Mouse (Mus musculus): ENCODE data around the gene Rnf144b. TPM values are rescaled to one million over a fixed set of nuclear protein-coding genes. Genes with fewer than 3 reads are reported as not detected.

The Rnf144b gene
- polyA plus RNA-seq, 1 experiment from 2014 or later = 1.5 TPM

DNA sequence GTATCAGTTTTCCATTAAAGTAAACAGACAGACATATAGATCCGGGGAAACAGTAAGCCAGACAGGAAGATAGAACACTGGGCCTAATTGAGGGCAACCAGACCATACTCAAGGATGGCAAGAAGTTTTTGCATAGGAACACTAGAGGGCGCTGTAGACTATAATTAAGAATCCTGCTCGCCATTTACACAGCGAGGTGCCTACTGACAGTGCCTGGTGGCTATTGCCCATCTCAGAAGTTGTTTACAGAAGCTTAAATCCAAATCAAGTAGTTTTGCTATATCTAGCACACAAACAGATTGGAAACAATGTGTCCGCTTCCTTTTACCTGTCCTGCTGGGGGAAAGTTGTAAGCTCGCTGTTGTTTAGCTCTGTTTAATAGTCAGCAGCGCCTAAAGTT, 29.9 kb downstream of the Rnf144b start:
- Histone ChIP-seq H3K4me3 (ENCODE audit: low read depth, low read length) (no peak overlapping the region), H3K4me1 (ENCODE audit: control insufficient read depth, insufficient read depth, low read length) (no peaks in the 10 kb centered on the region), H3K4me2 (replicated peaks; ENCODE audit: low read depth, low read length) (no peak overlapping the region), H3K9ac (replicated peaks; ENCODE audit: low read depth, low read length) (no peak overlapping the region), H3K27ac (ENCODE audit: low read length) (no peak overlapping the region), H3K36me3 (ENCODE audit: control insufficient read depth, insufficient read depth, low read length) (no peaks in the 10 kb centered on the region), H3K9me3 (ENCODE audit: control insufficient read depth, low read depth, low read length) (no peaks in the 10 kb centered on the region), H3K27me3 (ENCODE audit: control insufficient read depth, insufficient read depth, low read length) (no peaks in the 10 kb centered on the region)
- WGBS = 37% methylated on average over 7 of the region's 7 CpGs
- ATAC-seq (ENCODE audit: insufficient number of reproducible peaks, insufficient read depth, low FRiP score, low read depth) = no peak

DNA sequence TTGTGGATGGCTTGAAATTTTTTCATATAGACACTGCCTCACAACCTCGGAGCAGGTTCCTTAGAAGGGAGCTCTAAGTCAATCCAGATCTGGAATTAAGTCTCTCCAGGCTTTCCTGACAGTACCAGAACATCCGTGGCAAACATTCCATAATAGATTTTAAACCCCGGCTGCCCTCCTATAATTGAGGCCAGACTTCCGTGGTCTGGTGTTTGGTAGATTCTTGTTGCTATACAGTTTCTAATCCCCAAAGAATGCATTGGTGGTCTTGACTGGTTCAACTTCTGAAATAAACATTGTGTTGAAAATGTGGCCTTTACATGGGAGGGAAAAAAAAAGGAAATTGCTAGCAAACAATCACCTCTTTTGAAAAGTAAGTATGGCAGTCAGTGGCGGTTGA, 30.8 kb downstream of the Rnf144b start:
- Histone ChIP-seq H3K9ac (replicated peaks; ENCODE audit: low read depth, low read length) (no peak overlapping the region), H3K4me3 (ENCODE audit: low read depth, low read length) (no peak overlapping the region), H3K4me2 (replicated peaks; ENCODE audit: low read depth, low read length) (no peak overlapping the region), H3K27ac (ENCODE audit: low read length) (no peak overlapping the region), H3K9me3 (ENCODE audit: control insufficient read depth, low read depth, low read length) (no peaks in the 10 kb centered on the region), H3K4me1 (ENCODE audit: control insufficient read depth, insufficient read depth, low read length) (no peaks in the 10 kb centered on the region), H3K27me3 (ENCODE audit: control insufficient read depth, insufficient read depth, low read length) (no peaks in the 10 kb centered on the region), H3K36me3 (ENCODE audit: control insufficient read depth, insufficient read depth, low read length) (no peaks in the 10 kb centered on the region)
- ATAC-seq (ENCODE audit: insufficient number of reproducible peaks, insufficient read depth, low FRiP score, low read depth) = no peak
- 71% methylated on average over 5 of the region's 5 CpGs for WGBS

DNA sequence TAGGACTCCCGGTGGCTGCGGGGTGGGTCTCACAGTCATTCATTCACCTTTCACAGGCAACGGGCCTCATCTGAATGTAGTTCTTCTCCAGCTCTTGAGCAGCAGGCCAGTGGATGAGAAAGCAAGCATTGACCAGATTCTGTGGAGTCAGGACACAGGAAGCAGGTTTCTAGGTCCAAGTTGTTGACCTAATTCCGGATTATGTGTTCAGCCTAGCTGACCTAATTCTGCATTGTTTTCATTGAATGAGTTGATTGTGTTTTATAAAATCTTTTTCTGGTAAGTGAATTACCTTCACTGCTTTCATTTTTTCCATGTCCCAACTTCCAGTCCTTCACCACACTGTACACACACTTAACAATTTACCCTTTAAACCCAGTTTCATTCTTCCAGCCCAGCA, 32.4 kb downstream of the Rnf144b start:
- no peak overlapping the region for H3K9ac ChIP-seq (replicated peaks; ENCODE audit: low read depth, low read length)
- no peak overlapping the region for H3K4me2 ChIP-seq (replicated peaks; ENCODE audit: low read depth, low read length)
- H3K36me3 ChIP-seq (ENCODE audit: control insufficient read depth, insufficient read depth, low read length) = no peaks in the 10 kb centered on the region
- WGBS = 66% methylated on average over 4 of the region's 4 CpGs
- H3K4me1 ChIP-seq (ENCODE audit: control insufficient read depth, insufficient read depth, low read length) = no peaks in the 10 kb centered on the region
- no peaks in the 10 kb centered on the region for H3K27me3 ChIP-seq (ENCODE audit: control insufficient read depth, insufficient read depth, low read length)
- no peak overlapping the region for H3K4me3 ChIP-seq (ENCODE audit: low read depth, low read length)
- no peak overlapping the region for H3K27ac ChIP-seq (ENCODE audit: low read length)
- no peak for ATAC-seq (ENCODE audit: insufficient number of reproducible peaks, insufficient read depth, low FRiP score, low read depth)
- no peaks in the 10 kb centered on the region for H3K9me3 ChIP-seq (ENCODE audit: control insufficient read depth, low read depth, low read length)

DNA sequence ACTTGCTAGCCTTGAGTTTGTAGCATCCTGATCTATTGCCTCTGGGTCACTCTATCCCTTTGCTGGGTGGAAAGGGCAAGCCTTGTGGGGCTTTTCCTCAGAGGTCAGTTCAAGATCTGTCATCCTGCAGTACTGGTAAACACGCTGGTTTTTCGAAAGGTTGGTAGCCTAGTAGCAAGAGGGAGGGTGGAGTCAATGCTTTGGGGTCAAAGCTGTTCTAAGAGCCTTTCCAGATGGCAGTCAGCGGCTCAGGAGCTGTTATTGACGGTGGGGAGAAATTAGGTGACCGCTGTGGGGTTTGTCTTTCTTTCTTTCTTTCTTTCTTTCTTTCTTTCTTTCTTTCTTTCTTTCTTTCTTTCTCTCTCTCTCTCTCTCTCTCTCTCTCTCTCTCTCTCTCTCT, 34.4 kb downstream of the Rnf144b start:
- H3K9me3 ChIP-seq (ENCODE audit: control insufficient read depth, low read depth, low read length) = no peaks in the 10 kb centered on the region
- no peak overlapping the region for H3K4me2 ChIP-seq (replicated peaks; ENCODE audit: low read depth, low read length)
- no peak overlapping the region for H3K9ac ChIP-seq (replicated peaks; ENCODE audit: low read depth, low read length)
- H3K4me3 ChIP-seq (ENCODE audit: low read depth, low read length) = no peak overlapping the region
- no peak overlapping the region for H3K27ac ChIP-seq (ENCODE audit: low read length)
- 30% methylated on average over 5 of the region's 5 CpGs for WGBS
- no peaks in the 10 kb centered on the region for H3K36me3 ChIP-seq (ENCODE audit: control insufficient read depth, insufficient read depth, low read length)
- no peaks in the 10 kb centered on the region for H3K27me3 ChIP-seq (ENCODE audit: control insufficient read depth, insufficient read depth, low read length)
- H3K4me1 ChIP-seq (ENCODE audit: control insufficient read depth, insufficient read depth, low read length) = no peaks in the 10 kb centered on the region
- ATAC-seq (ENCODE audit: insufficient number of reproducible peaks, insufficient read depth, low FRiP score, low read depth) = no peak

DNA sequence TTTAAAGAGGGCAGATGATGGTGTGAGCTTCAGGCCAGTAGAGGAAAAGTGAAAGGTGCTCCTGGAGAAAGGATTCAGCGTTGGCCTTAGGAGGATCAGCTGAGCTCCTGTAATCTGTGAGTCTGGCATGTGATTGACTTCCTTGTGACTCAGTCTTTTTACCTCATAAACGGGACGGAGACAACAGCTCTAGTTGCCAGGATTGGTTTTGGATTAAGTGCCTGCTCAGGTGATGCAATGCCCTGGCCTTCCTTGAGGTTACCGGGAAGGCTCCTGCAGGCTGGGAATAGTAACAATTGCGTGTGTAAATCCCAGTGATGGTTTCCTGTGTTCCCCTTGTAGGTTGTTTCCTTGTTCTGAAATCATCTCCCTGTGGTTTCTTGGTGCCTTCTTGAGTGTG, 39.5 kb downstream of the Rnf144b start:
- Histone ChIP-seq H3K4me2 (replicated peaks; ENCODE audit: low read depth, low read length) (no peak overlapping the region), H3K27me3 (ENCODE audit: control insufficient read depth, insufficient read depth, low read length) (no peaks in the 10 kb centered on the region), H3K4me1 (ENCODE audit: control insufficient read depth, insufficient read depth, low read length) (no peaks in the 10 kb centered on the region), H3K36me3 (ENCODE audit: control insufficient read depth, insufficient read depth, low read length) (no peaks in the 10 kb centered on the region), H3K9me3 (ENCODE audit: control insufficient read depth, low read depth, low read length) (no peaks in the 10 kb centered on the region), H3K9ac (replicated peaks; ENCODE audit: low read depth, low read length) (no peak overlapping the region), H3K4me3 (ENCODE audit: low read depth, low read length) (no peak overlapping the region), H3K27ac (ENCODE audit: low read length) (no peak overlapping the region)
- ATAC-seq (ENCODE audit: insufficient number of reproducible peaks, insufficient read depth, low FRiP score, low read depth) = no peak
- WGBS = 84% methylated on average over 5 of the region's 5 CpGs

DNA sequence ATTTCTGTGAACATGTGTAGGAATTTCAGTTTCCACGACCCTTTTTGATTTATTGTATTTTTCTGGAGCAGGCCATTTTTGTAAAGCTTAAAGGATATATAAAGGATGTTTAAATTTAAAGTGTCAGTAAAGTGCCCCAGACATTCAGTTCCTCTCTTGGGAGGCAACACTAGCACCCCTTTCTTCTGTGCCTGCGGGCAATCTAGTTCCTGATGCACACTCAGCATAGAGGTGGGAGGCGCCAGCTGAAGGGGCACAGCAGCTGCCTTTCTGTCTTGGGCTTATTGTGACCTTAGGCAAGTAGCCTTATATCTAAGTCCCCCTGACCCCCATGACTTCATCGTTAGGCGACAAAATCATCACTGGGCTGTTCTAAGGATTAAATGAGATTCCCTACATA, 42.3 kb downstream of the Rnf144b start:
- no peak overlapping the region for H3K4me3 ChIP-seq (ENCODE audit: low read depth, low read length)
- H3K4me1 ChIP-seq (ENCODE audit: control insufficient read depth, insufficient read depth, low read length) = no peaks in the 10 kb centered on the region
- no peaks in the 10 kb centered on the region for H3K9me3 ChIP-seq (ENCODE audit: control insufficient read depth, low read depth, low read length)
- no peak overlapping the region for H3K9ac ChIP-seq (replicated peaks; ENCODE audit: low read depth, low read length)
- no peaks in the 10 kb centered on the region for H3K36me3 ChIP-seq (ENCODE audit: control insufficient read depth, insufficient read depth, low read length)
- H3K4me2 ChIP-seq (replicated peaks; ENCODE audit: low read depth, low read length) = no peak overlapping the region
- ATAC-seq (ENCODE audit: insufficient number of reproducible peaks, insufficient read depth, low FRiP score, low read depth) = no peak
- H3K27me3 ChIP-seq (ENCODE audit: control insufficient read depth, insufficient read depth, low read length) = no peaks in the 10 kb centered on the region
- H3K27ac ChIP-seq (ENCODE audit: low read length) = no peak overlapping the region
- WGBS = 74% methylated on average over 5 of the region's 5 CpGs

DNA sequence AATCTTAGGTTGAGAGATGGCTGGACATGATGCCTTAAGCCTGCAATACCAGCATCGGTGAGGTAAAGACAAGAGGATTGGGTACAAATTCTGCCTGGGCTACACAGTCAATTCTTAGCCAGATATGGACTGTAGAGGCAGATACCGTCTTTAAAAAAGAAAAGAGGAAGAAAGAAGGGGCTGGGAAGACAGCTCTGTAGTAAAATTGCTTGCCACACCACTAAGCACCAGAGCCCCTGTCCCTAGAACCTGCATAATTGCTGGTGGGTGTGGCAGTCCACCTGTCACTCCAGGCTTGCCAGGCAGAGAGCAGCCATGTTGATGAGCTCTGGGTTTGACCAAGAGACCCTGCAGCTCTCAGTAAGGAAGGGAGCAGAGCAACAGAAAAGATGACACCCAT, 42.8 kb downstream of the Rnf144b start:
- Histone ChIP-seq H3K36me3 (ENCODE audit: control insufficient read depth, insufficient read depth, low read length) (no peaks in the 10 kb centered on the region), H3K4me1 (ENCODE audit: control insufficient read depth, insufficient read depth, low read length) (no peaks in the 10 kb centered on the region), H3K4me3 (ENCODE audit: low read depth, low read length) (no peak overlapping the region), H3K4me2 (replicated peaks; ENCODE audit: low read depth, low read length) (no peak overlapping the region), H3K27me3 (ENCODE audit: control insufficient read depth, insufficient read depth, low read length) (no peaks in the 10 kb centered on the region), H3K9me3 (ENCODE audit: control insufficient read depth, low read depth, low read length) (no peaks in the 10 kb centered on the region), H3K9ac (replicated peaks; ENCODE audit: low read depth, low read length) (no peak overlapping the region), H3K27ac (ENCODE audit: low read length) (no peak overlapping the region)
- WGBS = 95% methylated on average over 2 of the region's 2 CpGs
- ATAC-seq (ENCODE audit: insufficient number of reproducible peaks, insufficient read depth, low FRiP score, low read depth) = no peak

DNA sequence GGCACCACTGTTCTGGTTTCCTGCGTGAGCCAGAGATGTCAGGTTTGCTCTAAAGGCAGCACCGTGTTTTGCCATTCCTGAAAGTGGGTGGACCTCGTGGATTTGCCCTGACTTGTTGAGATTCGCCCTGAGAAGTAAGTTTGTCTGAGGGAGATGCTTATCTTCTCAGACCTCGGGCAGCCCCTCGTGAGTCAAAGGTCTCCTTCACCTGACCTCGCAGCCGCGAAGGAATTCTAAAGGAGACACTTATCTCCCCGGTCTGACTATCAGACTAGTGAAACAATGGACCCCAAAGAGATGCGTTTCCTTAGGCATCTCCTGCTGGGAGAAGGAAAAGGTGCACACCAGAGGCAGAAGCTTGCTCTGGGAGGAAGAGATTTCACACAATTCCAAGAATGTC, 46.0 kb downstream of the Rnf144b start:
- Histone ChIP-seq H3K4me3 (ENCODE audit: low read depth, low read length) (no peak overlapping the region), H3K4me1 (ENCODE audit: control insufficient read depth, insufficient read depth, low read length) (no peaks in the 10 kb centered on the region), H3K27me3 (ENCODE audit: control insufficient read depth, insufficient read depth, low read length) (no peaks in the 10 kb centered on the region), H3K36me3 (ENCODE audit: control insufficient read depth, insufficient read depth, low read length) (no peaks in the 10 kb centered on the region), H3K9ac (replicated peaks; ENCODE audit: low read depth, low read length) (no peak overlapping the region), H3K4me2 (replicated peaks; ENCODE audit: low read depth, low read length) (no peak overlapping the region), H3K27ac (ENCODE audit: low read length) (no peak overlapping the region), H3K9me3 (ENCODE audit: control insufficient read depth, low read depth, low read length) (no peaks in the 10 kb centered on the region)
- 31% methylated on average over 11 of the region's 11 CpGs for WGBS
- ATAC-seq (ENCODE audit: insufficient number of reproducible peaks, insufficient read depth, low FRiP score, low read depth) = no peak

DNA sequence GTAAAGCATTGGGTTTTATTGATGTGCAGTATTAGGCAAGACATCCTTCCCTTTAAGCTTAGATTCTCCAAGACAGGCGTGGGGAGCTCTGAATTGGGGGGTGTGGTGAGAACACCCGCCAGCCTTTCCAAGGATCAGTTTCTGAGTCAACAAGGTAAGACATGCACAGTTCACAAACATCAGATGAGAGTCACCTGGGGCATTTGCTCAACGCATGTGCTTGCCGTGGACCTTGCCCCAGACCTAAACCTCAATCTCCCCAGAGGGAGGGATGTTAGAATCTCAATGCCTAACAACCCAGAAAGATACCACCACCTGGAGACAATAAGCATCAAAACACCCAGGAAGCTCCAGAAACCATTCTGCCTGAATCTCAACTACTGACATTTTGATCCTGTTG, 47.6 kb downstream of the Rnf144b start:
- H3K4me1 ChIP-seq (ENCODE audit: control insufficient read depth, insufficient read depth, low read length) = no peaks in the 10 kb centered on the region
- H3K4me2 ChIP-seq (replicated peaks; ENCODE audit: low read depth, low read length) = no peak overlapping the region
- no peaks in the 10 kb centered on the region for H3K36me3 ChIP-seq (ENCODE audit: control insufficient read depth, insufficient read depth, low read length)
- ATAC-seq (ENCODE audit: insufficient number of reproducible peaks, insufficient read depth, low FRiP score, low read depth) = no peak
- H3K27ac ChIP-seq (ENCODE audit: low read length) = no peak overlapping the region
- H3K9ac ChIP-seq (replicated peaks; ENCODE audit: low read depth, low read length) = no peak overlapping the region
- no peaks in the 10 kb centered on the region for H3K9me3 ChIP-seq (ENCODE audit: control insufficient read depth, low read depth, low read length)
- no peak overlapping the region for H3K4me3 ChIP-seq (ENCODE audit: low read depth, low read length)
- WGBS = 68% methylated on average over 4 of the region's 4 CpGs
- no peaks in the 10 kb centered on the region for H3K27me3 ChIP-seq (ENCODE audit: control insufficient read depth, insufficient read depth, low read length)
